Mouse (Mus musculus): ENCODE results near the gene Slc9a6.

GRCm38 (mm10) chrX:56677736-56678135 is 68.2 kb downstream of the Slc9a6 start:
- no peak for TF ChIP-seq ZKSCAN1 (IDR thresholded peaks at IDR 0.05; ENCODE audit: borderline replicate concordance, low read depth, low read length)
- TF ChIP-seq ETS1 (conservative IDR thresholded peaks at IDR 0.05; ENCODE audit: low read depth, low read length), result no peak
- no peak for TF ChIP-seq HCFC1 (IDR thresholded peaks at IDR 0.05; ENCODE audit: low read depth, low read length)
- no peak for TF ChIP-seq JUND (conservative IDR thresholded peaks at IDR 0.05; ENCODE audit: low read depth, low read length)
- TF ChIP-seq CTCF (conservative IDR thresholded peaks at IDR 0.05 in 1 of 2, IDR thresholded peaks at IDR 0.05 in 1 of 2; ENCODE audit: low read depth in 2 of 2, low read length in 2 of 2), result no peak
- no peak for TF ChIP-seq TCF12 (IDR thresholded peaks at IDR 0.05; ENCODE audit: low read depth, low read length)
- no peak for TF ChIP-seq ELF1 (IDR thresholded peaks at IDR 0.05; ENCODE audit: low read depth, low read length)
